Mouse (Mus musculus): ENCODE measurements around the gene Trim7.
A peak's percentile ranks its signal among the peaks of the same experiment; 100 is the strongest.
"Not testable (repeated sequence)": the region's sequence is repeated elsewhere in the genome, so short reads cannot be mapped to it uniquely, and the experiment has no call there.

Gene Trim7

DNA sequence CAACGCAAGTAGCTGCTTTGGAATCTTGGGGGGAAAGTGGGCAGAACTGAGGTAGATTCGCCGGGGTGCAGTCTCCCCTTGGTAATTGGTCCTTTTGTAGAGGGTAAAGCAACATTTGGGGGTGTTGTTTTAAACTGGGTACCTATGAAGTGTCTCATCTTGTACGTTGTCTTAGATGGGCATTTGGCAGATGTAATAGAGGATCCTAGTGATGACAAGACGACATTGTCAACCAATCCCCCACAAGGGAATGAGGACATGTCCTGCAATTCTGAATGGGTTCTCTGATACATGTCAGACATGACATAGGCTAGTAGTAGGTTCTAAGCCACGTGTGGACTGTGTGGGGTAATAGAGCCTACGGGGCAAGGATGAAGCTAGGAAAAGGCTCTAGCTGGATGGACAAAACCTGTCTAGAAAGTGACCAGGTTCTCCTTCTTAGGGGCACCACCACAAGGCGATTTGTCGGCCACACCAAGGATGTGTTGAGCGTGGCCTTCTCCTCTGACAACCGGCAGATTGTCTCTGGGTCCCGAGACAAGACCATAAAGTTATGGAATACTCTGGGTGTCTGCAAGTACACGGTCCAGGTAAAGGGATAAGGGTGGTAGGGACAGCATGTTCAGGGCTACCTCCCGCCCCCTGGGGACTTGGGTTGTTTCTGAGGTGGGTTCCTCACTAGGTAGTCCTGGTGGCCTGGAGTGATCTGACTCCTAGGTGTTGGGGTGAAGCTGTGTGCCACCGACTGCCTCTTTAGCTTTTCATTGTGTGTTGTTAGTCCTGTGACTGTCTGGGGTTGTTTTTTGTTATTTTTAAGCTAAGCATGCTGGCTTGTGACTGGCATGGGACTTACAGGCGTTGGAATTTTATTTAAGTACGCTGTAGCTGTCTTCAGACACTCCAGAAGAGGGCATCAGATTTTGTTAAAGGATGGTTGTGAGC, 23.8 kb upstream of the Trim7 start:
- no peak for DNase-seq (ENCODE audit: low spot score in 2 of 2)

GRCm38 (mm10) chr11:48803988-48804387, 22.0 kb upstream of the Trim7 start:
- no peak for DNase-seq (ENCODE audit: low spot score in 2 of 2)

GRCm38 (mm10) chr11:48804922-48805321, 21.0 kb upstream of the Trim7 start:
- DNase-seq (ENCODE audit: low spot score in 2 of 2), result no peak

- peak in 1 of 2 experiments; percentile 39 for DNase-seq (ENCODE audit: low spot score in 2 of 2)
Observed at GRCm38 (mm10) chr11:48806856-48807562, 18.9 kb upstream of the Trim7 start.

- no peak for DNase-seq (ENCODE audit: low spot score in 2 of 2)
Observed at GRCm38 (mm10) chr11:48807563-48808303, 18.2 kb upstream of the Trim7 start.

DNA sequence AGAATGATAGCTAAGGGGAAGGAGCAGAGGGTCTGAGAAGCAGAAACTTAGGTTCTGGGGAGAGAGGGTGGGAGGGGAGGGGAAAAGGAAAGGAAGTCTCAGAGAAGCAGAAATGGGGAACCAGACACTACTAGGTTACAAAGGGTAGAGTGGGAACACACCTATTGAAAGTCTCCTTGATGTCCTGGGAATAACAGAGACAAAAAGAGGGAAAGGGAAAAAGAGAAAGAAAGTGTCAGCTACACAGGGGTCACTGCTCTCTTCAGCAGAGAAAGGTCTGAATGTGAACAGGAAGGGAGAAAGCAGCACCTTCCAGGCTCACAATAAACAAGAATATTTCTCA, 17.7 kb upstream of the Trim7 start:
- no peak for DNase-seq (ENCODE audit: low spot score in 2 of 2)

GRCm38 (mm10) chr11:48808737-48809433, 17.1 kb upstream of the Trim7 start:
- no peak for DNase-seq (ENCODE audit: low spot score in 2 of 2)

DNA sequence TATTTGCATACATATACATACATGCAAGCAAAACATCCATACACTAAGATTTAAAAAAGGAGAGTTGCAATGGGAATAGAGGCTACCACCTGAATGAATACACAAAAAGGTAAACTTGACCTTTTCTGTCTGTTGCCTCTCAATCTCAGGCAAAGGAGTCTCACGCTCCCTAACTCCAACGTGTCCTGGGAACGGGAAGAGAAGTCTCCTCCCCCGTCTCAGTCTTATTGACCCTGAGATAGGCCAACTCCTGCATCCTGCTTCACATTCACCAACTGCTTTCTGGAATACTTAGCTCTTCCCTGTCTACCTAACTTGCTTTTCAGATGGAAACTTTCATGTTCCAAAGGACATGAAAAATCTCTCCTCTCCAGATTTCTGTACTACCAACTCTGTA, 16.5 kb upstream of the Trim7 start:
- DNase-seq (ENCODE audit: low spot score in 2 of 2), result no peak

GRCm38 (mm10) chr11:48810142-48810541, 15.8 kb upstream of the Trim7 start:
- no peak for DNase-seq (ENCODE audit: low spot score in 2 of 2)

DNA sequence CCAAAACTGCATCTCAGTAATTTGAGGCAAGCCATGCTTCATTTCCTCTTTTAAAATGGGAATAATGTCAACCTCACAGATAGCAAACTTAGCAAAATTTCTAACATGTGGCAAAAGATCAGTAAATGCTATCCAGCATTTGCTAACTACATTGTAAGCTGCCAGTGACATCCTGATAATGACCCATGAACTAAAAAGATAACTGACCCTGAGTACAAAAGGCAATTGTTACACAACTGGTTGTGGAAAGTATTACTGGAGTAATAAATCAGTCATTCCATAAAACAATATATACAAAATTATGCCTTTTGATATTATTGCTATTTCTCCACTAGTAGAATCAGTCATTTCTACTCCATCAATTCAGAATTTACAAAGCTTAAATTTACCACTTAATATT, 12.2 kb upstream of the Trim7 start:
- no peak for DNase-seq (ENCODE audit: low spot score in 2 of 2)

DNA sequence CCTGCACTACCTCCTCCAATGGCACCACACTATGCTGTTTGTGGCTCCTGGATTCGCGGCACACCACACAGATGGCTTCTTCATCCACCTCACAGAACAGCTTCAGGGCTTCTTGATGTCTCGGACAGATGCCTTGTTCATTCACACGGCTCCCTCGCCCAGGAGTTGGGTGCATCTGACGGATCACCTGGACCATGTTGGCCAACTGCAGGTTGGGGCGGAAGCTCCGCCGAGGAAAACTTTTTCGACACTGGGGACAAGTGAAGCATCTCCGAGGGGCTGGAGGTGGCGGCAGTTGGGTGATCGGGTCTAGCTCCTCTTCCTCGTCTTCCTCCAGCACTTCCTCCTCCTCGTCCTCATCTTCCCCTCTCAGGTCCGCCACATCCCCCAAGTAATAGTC, 10.1 kb upstream of the Trim7 start:
- DNase-seq (ENCODE audit: low spot score in 2 of 2), result no peak

DNA sequence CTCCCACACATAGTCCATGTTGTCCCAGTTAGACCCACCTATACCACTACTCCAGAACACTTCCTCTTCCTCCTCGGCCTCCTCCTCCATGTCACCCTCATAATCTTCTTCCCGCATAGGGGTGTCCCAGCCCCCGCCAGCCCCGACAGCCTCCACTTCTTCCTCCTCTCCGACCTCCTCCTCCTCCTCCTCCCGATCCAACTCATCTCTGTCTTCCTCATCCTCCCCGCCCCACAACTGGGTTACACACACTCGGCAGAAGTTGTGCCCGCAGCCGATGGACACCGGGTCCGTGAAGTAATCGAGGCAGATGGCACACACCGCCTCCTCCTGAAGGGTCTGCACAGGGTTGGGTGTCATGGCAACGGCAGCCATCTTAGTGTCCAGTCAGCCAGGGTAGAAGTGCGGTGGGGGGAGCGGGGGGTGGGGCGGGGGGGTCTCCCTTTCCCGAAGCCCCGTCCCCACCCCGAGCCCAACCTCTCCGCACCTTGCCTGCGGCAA, 9.6 kb upstream of the Trim7 start:
- peak; percentile 31 to 62 for DNase-seq (ENCODE audit: low spot score in 2 of 2)

- DNase-seq (ENCODE audit: low spot score in 2 of 2), result peak; percentile 98 to 99
Observed at GRCm38 (mm10) chr11:48816800-48817665, 8.9 kb upstream of the Trim7 start, which contains the start of gene Trim41. Gene Trim41 (minus strand): TSS chr11:48817353.

DNA sequence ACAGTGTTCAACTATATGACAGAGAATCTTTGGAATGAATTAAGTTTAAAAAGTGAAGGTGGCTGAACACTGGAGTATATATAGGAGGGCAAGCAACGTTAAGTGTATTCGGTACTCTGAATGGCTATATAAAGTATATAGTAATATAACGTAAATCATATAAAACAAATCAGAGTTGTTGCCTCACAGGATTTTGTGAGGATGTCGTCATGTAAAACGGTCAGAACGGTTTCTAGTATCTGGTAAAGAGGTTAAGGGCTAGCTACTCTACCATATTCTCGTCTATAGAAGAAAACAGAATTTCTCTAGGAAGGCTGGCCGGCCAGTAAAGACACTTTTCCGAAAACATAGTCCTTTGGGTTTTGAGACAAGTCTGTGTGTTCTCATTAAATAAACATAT, 8.1 kb upstream of the Trim7 start:
- no peak for DNase-seq (ENCODE audit: low spot score in 2 of 2)

DNA sequence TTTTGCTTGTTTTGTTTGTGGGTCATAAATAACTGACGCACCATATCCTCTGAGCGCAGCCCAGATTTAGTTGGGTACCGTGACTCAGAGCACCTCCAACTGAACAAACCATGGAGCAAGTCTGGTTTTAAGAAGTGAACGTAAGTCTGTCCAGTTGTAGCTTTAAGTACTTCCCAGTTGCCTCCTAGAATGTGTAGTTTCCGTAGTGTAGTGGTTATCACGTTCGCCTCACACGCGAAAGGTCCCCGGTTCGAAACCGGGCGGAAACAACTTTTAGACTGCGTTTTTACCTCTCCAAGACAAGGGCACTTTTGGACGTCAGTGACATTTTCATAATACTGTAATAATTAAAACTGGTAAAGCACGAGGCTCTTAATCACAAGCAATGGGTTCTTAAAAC, 7.6 kb upstream of the Trim7 start:
- peak; percentile 57 to 77 for DNase-seq (ENCODE audit: low spot score in 2 of 2)

DNA sequence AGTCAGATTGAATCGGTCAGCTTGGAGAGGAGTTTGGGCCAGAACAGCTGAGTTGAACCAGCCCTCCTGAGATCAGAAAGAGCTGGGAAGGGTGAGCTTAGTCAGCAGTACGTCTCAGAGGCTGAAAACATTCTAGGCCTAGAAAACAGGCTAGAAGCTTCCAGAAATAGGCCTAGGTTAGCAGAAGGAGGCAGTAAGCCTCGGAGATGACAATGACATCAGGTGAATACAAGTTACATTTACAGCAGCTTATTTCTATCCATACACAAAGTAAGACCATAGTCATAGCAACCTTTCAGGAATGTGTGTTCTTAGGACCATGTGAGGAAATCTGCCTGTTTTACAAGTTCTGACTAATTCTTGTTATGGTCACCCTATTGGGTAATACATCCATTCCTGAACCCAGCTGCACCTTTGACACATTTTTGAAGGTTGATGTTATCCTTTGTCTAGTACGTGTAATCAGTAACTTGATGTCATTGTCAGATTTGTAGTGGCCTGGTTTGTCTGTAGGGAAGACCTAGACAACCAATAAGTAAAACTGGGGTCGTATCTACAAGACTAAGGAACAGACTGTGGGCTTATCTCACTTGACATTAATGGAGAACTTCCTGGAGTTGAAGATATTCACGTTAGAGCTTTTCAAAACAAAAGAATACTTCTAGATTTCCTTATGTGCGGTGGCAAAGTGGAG, 6.2 kb upstream of the Trim7 start:
- DNase-seq (ENCODE audit: low spot score in 2 of 2), result no peak

GRCm38 (mm10) chr11:48820308-48820674, 5.6 kb upstream of the Trim7 start:
- no peak for DNase-seq (ENCODE audit: low spot score in 2 of 2)

GRCm38 (mm10) chr11:48821299-48821698, 4.6 kb upstream of the Trim7 start:
- DNase-seq (ENCODE audit: low spot score in 2 of 2), result not testable (repeated sequence)

DNA sequence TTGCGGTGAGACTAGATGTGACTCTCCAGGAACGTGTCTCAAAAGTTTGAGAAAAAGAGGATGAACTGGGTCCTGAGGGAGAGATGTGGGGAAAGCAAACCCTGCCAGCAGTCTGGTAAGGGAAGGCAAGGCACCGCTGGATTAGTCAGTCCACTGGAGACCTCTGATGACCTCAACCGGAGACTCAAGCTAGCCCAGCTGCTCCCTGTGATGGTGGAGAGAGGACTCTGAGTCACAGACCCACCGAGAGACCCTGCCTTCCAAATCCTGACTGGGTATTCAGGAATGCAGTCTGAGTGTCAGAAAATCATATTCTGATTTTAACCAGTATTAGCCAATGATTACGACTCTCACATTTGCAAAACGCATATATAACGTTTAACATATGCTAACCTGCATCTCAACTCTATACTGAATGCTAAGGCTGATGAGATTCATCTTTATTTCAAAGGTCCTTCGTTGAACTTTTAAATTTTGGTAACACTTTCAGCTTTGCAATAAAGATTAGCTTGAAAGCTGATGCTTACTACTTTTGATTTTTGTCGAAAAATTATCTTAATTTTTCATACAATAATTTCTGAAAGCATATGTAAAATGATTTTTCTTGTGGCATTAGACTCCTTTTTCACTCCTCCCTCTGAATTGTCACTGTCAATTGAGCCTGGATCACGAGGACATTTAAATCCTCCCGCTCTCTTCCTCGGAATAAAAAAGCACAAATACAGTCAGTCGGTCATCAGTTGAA, 3.0 kb upstream of the Trim7 start:
- DNase-seq (ENCODE audit: low spot score in 2 of 2), result no peak

Measured in frontal cortex, postnatal 14 days (tissue).